Mouse (Mus musculus): Measurements from ENCODE around the gene Socs4.

GRCm38 (mm10) chr14:47335300-47335699 is 58.6 kb downstream of the Socs4 start:
- TF ChIP-seq CTCF (IDR thresholded peaks at IDR 0.05; ENCODE audit: control insufficient read depth, insufficient read depth, insufficient replicate concordance, low read depth, low read length) (no peak), POLR2A (IDR thresholded peaks at IDR 0.05; ENCODE audit: control insufficient read depth, low read depth, low read length) (no peak)
